In the genomic region with DNA sequence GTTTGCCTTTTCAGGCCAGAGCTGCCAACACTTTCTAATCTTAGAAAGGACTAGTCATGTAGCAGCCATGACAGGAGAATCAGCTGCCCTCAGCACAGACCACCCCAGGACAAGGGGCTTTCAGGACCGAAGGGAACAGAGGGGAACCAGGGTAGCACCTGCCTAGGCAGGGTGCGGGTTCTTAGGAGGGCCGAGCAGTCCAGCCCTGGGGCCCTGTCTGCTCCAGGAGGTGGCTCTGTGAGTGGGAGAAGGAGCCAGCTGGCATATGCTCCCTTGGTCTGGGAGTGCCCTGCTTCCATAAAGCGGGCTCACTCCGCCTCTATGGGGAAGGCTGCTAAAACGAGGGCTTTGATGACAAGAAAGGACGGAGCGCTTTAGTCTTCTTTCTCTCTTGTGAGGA, we compare ENCODE assay signal across 8 mouse cellular contexts. TPM values are rescaled to one million over a fixed set of nuclear protein-coding genes. Genes with fewer than 3 reads are reported as not detected.
DNase-seq lines count a peak whose midpoint lies in the region; TF ChIP-seq lines count a peak whose summit lies in the region.

No protein-coding gene starts in this region.

- no peak for TF ChIP-seq CTCF in layer of hippocampus, adult 2 months (conservative IDR thresholded peaks at IDR 0.05)

- peak overlapping the region; percentile 43; the same call in 1 of the 2 replicates for H3K27ac ChIP-seq in layer of hippocampus, adult 2 months

- H3K4me3 ChIP-seq in layer of hippocampus, adult 2 months = no peak overlapping the region

- DNase-seq in layer of hippocampus, adult 2 months (ENCODE audit: low spot score in 2 of 2) = no peak
- DNase-seq in layer of hippocampus, adult 9-10 months (ENCODE audit: low spot score) = no peak
- peak; percentile 87 for DNase-seq in brain, adult 2 months (ENCODE audit: low read depth, low spot score)
- peak; percentile 72 to 79 for DNase-seq in cerebellum, postnatal 36 days
- peak; percentile 51 for DNase-seq in heart, postnatal 4 days
- no peak for DNase-seq in layer of hippocampus, adult 18-20 months (ENCODE audit: low spot score in 2 of 2)
- DNase-seq in urinary bladder, postnatal 4 days (ENCODE audit: low spot score in 2 of 2) = no peak
- DNase-seq in layer of hippocampus, adult 11-12 months (ENCODE audit: low spot score) = no peak

RNA-seq across cellular contexts. Expression of a gene that starts 10.9 kb away (rescaled TPM):
- 10 to 100 TPM; 64.2 to 70.8 TPM for total RNA-seq in layer of hippocampus, adult 2 months (2021)
- 10 to 100 TPM; 35.8 to 50.8 TPM for total RNA-seq in heart, postnatal 4 days (2021)
- 10 to 100 TPM; 73.9 to 80.4 TPM for total RNA-seq in layer of hippocampus, adult 18-20 months (2021)

Comparison
In these comparisons a context has a peak if more than half of its experiments do, and no peak if none do; other contexts are left out.
1. DNase-seq: peak in brain, adult 2 months (single experiment), cerebellum, postnatal 36 days (2 of 2) and heart, postnatal 4 days (single experiment); none in layer of hippocampus, adult 2 months (0 of 2), layer of hippocampus, adult 9-10 months (single experiment), layer of hippocampus, adult 18-20 months (0 of 2), urinary bladder, postnatal 4 days (0 of 2) and layer of hippocampus, adult 11-12 months (single experiment).